Comparison of ENCODE assay signal across 9 mouse cellular contexts in the genomic region with DNA sequence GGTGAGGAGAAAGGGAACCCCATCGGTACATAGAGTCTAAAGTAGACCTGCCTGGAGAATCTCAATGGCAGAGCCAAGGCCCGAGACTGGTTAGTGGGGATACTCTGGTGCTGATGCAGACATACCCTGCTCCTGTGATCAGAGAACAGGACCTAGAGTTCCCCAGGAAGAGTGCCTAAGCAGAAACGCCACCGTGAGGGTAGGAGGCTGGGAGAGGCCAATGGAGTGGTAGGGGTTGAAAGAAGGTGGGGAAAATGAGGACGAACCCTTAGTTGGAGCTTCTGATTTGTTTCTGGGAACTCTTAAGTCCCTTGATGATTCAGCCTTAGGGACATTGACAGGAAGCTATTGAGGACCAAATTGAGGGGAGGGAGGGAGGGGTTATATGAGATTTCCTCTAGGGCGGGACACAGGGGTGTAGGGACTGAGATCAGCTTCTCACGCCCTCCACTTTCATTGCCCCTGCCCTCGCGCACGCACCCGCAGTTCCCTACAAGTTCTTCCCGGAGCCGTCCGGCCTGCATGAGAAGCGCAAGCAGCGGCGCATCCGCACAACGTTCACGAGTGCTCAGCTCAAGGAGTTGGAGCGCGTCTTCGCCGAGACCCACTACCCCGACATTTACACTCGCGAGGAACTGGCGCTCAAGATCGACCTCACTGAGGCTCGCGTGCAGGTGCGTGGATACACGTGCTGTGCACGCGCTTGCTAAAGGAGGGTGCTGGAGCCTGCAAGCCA. TPM values are rescaled to one million over a fixed set of nuclear protein-coding genes. Genes with fewer than 3 reads are reported as not detected.
DNase-seq lines count a peak whose midpoint lies in the region; ATAC-seq and TF ChIP-seq lines count a peak whose summit lies in the region.
"Had no signal": no experiment of that assay in that cellular context is flagged by ENCODE, and none has a peak within 500 bp of the region (broad histone marks: within the 10 kb centered on the region; RNA-seq: fewer than 3 reads in every experiment).

No protein-coding gene starts in this region.

- peaks cover 57% of the 10 kb centered on the region for H3K27me3 ChIP-seq in heart, embryonic 14.5 days (ENCODE audit: control insufficient read depth, insufficient read depth, low read length)
- H3K27me3 ChIP-seq in hindbrain, embryonic 11.5 days (ENCODE audit: control insufficient read depth, insufficient read depth, low read length) = peaks cover 68% of the 10 kb centered on the region
- peaks cover 67% of the 10 kb centered on the region for H3K27me3 ChIP-seq in midbrain, embryonic 16.5 days (ENCODE audit: control insufficient read depth, insufficient read depth, low read depth, low read length)
- H3K27me3 ChIP-seq: Patski had no signal

- intact Hi-C loops in heart, postnatal 36 days (cut with DNase I) = loop anchor here (5.0 kb wide), 1 partner anchor 138 kb away; no protein-coding TSS in a partner anchor

- no peak for ATAC-seq in heart, embryonic 14.5 days (ENCODE audit: insufficient number of reproducible peaks, insufficient read depth, low FRiP score, low read depth)
- ATAC-seq in hindbrain, embryonic 11.5 days (ENCODE audit: low FRiP score) = no peak
- ATAC-seq in midbrain, embryonic 16.5 days = no peak
- no peak for ATAC-seq in inflammation-experienced regulatory T-cells, adult 6 months
- ATAC-seq: Patski had no signal

- peak overlapping the region; percentile 15 to 50 for H3K4me3 ChIP-seq in heart, embryonic 14.5 days (ENCODE audit: control insufficient read depth in 1 of 2, insufficient read depth in 1 of 2, low read depth in 1 of 2, low read length in 2 of 2)
- peak overlapping the region; percentile 46 for H3K4me3 ChIP-seq in bone marrow macrophage, adult 2 months (ENCODE audit: insufficient read depth, low read length)
- peak overlapping the region; percentile 21 for H3K4me3 ChIP-seq in hindbrain, embryonic 11.5 days (ENCODE audit: low read depth, low read length)
- peak overlapping the region; percentile 35 for H3K4me3 ChIP-seq in midbrain, embryonic 16.5 days (ENCODE audit: low read depth, low read length)

- no peak for DNase-seq in heart, postnatal 36 days
- peak; percentile 36 for DNase-seq in hindbrain, embryonic 11.5 days (ENCODE audit: low spot score)
- no peak for DNase-seq in layer of hippocampus, postnatal 36 days
- DNase-seq in layer of hippocampus, postnatal 14 days (ENCODE audit: low spot score in 2 of 2) = no peak

- H3K4me1 ChIP-seq in heart, embryonic 14.5 days (ENCODE audit: control insufficient read depth in 2 of 2, insufficient read depth in 2 of 2, low read length in 2 of 2) = peaks cover 9 to 31% of the 10 kb centered on the region in 2 experiments
- H3K4me1 ChIP-seq in bone marrow macrophage, adult 2 months (ENCODE audit: control insufficient read depth, insufficient read depth, low read length) = peaks cover 3% of the 10 kb centered on the region; the same call in 1 of the 2 replicates
- H3K4me1 ChIP-seq in hindbrain, embryonic 11.5 days (replicated peaks; ENCODE audit: control insufficient read depth, insufficient read depth, low read length) = peaks cover 5% of the 10 kb centered on the region; the same call in 1 of the 2 replicates
- H3K4me1 ChIP-seq in midbrain, embryonic 16.5 days (ENCODE audit: control insufficient read depth, insufficient read depth, low read length) = peaks cover 17% of the 10 kb centered on the region

- H3K36me3 ChIP-seq in heart, embryonic 14.5 days (ENCODE audit: control insufficient read depth, insufficient read depth, low read length) = peaks cover 25% of the 10 kb centered on the region
- no peaks in the 10 kb centered on the region for H3K36me3 ChIP-seq in hindbrain, embryonic 11.5 days (ENCODE audit: control insufficient read depth, insufficient read depth, low read length)
- no peaks in the 10 kb centered on the region for H3K36me3 ChIP-seq in midbrain, embryonic 16.5 days (ENCODE audit: control insufficient read depth, insufficient read depth, low read length)

- no peak for TF ChIP-seq CTCF in bone marrow macrophage, adult 2 months (IDR thresholded peaks at IDR 0.05; ENCODE audit: low read depth, low read length)

- no peaks in the 10 kb centered on the region for H3K9me3 ChIP-seq in heart, embryonic 14.5 days (ENCODE audit: control insufficient read depth, low read length)
- no peaks in the 10 kb centered on the region for H3K9me3 ChIP-seq in hindbrain, embryonic 11.5 days (ENCODE audit: control insufficient read depth, low read length)
- H3K9me3 ChIP-seq in midbrain, embryonic 16.5 days (replicated peaks; ENCODE audit: control insufficient read depth, low read length, poor library complexity, severe bottlenecking) = no peaks in the 10 kb centered on the region

- peak overlapping the region; percentile 92 for H3K4me2 ChIP-seq in heart, embryonic 14.5 days (ENCODE audit: low read length)
- peak overlapping the region; percentile 28 for H3K4me2 ChIP-seq in hindbrain, embryonic 11.5 days (replicated peaks; ENCODE audit: low read depth, low read length)
- peak overlapping the region; percentile 73 for H3K4me2 ChIP-seq in midbrain, embryonic 16.5 days (ENCODE audit: low read length)

- 3% methylated on average over 35 of the region's 35 CpGs for WGBS in heart, embryonic 14.5 days
- 4% methylated on average over 35 of the region's 35 CpGs for WGBS in hindbrain, embryonic 11.5 days
- WGBS in midbrain, embryonic 16.5 days = 4% methylated on average over 35 of the region's 35 CpGs

- H3K27ac ChIP-seq in heart, embryonic 14.5 days (replicated peaks in 1 of 2; ENCODE audit: control insufficient read depth in 1 of 2, insufficient read depth in 1 of 2, low read depth in 2 of 2, low read length in 2 of 2) = no peak overlapping the region
- H3K27ac ChIP-seq in bone marrow macrophage, adult 2 months (ENCODE audit: insufficient read depth, low read depth, low read length) = no peak overlapping the region
- H3K27ac ChIP-seq in hindbrain, embryonic 11.5 days (ENCODE audit: low read depth, low read length) = no peak overlapping the region
- no peak overlapping the region for H3K27ac ChIP-seq in midbrain, embryonic 16.5 days (ENCODE audit: low read length)

- TF ChIP-seq POLR2A in bone marrow macrophage, adult 2 months (IDR thresholded peaks at IDR 0.05; ENCODE audit: borderline replicate concordance, low read depth, low read length) = no peak

- H3K9ac ChIP-seq in heart, embryonic 14.5 days (ENCODE audit: low read length) = no peak overlapping the region
- H3K9ac ChIP-seq in hindbrain, embryonic 11.5 days (ENCODE audit: low read depth, low read length) = no peak overlapping the region
- 0 out of 2 replicates have a peak overlapping the region, but pooled peaks have one; percentile 25 for H3K9ac ChIP-seq in midbrain, embryonic 16.5 days (ENCODE audit: low read depth, low read length)

RNA-seq across cellular contexts. Expression of a gene that starts 2.4 kb away (rescaled TPM):
- 1.2 TPM in 1 of 2 replicates, not detected in the other for polyA plus RNA-seq in heart, embryonic 14.5 days (2014; fragmentation: Nextera tagmentation; extraction: Ambion mirVana)
- total RNA-seq in heart, postnatal 36 days (2021) = under 1 TPM; 0.33 to 0.36 TPM
- polyA plus RNA-seq in bone marrow macrophage, adult 2 months (2012; ENCODE audit: insufficient read depth, insufficient read length, missing spikeins) = not detected in 2 replicates
- polyA plus RNA-seq in hindbrain, embryonic 11.5 days (2014; fragmentation: Nextera tagmentation; extraction: Ambion mirVana) = 5.2 and 6.3 TPM in 2 replicates
- 0.21 TPM in 1 of 2 replicates, not detected in the other for polyA plus RNA-seq in midbrain, embryonic 16.5 days (2015; fragmentation: Nextera tagmentation; extraction: Ambion mirVana)
- not detected for polyA plus RNA-seq in inflammation-experienced regulatory T-cells, adult 6 months (2017; shearing (Covaris generic))
- not detected for total RNA-seq in layer of hippocampus, postnatal 36 days (2021)
- not detected for total RNA-seq in layer of hippocampus, postnatal 14 days (2021)
- polyA plus RNA-seq: Patski had no signal

RNA-seq across cellular contexts. Expression of a gene that starts 17.6 kb away (rescaled TPM):
- polyA plus RNA-seq in heart, embryonic 14.5 days (2014; fragmentation: Nextera tagmentation; extraction: Ambion mirVana) = 32.1 and 34.9 TPM in 2 replicates
- total RNA-seq in heart, postnatal 36 days (2021) = 100 to 1,000 TPM; 130 to 163 TPM
- polyA plus RNA-seq in bone marrow macrophage, adult 2 months (2012; ENCODE audit: insufficient read depth, insufficient read length, missing spikeins) = 114 and 115 TPM in 2 replicates
- polyA plus RNA-seq in hindbrain, embryonic 11.5 days (2014; fragmentation: Nextera tagmentation; extraction: Ambion mirVana) = 22.5 and 25.2 TPM in 2 replicates
- polyA plus RNA-seq in midbrain, embryonic 16.5 days (2015; fragmentation: Nextera tagmentation; extraction: Ambion mirVana) = 4.2 and 10.2 TPM in 2 replicates
- 1 to 10 TPM; 2.2 to 5.1 (median 4.0) TPM for polyA plus RNA-seq in inflammation-experienced regulatory T-cells, adult 6 months (2017; shearing (Covaris generic))
- total RNA-seq in layer of hippocampus, postnatal 36 days (2021) = 10 to 100 TPM; 28.7 to 29.2 TPM
- 10 to 100 TPM; 32.9 to 36.0 TPM for total RNA-seq in layer of hippocampus, postnatal 14 days (2021)

RNA-seq across cellular contexts. Expression of a gene that starts 36.5 kb away (rescaled TPM):
- polyA plus RNA-seq in heart, embryonic 14.5 days (2014; fragmentation: Nextera tagmentation; extraction: Ambion mirVana) = 0.69 and 1.0 TPM in 2 replicates
- 1 to 10 TPM; 5.2 to 7.9 TPM for total RNA-seq in heart, postnatal 36 days (2021)
- polyA plus RNA-seq in bone marrow macrophage, adult 2 months (2012; ENCODE audit: insufficient read depth, insufficient read length, missing spikeins) = 379 and 471 TPM in 2 replicates
- 0.73 and 2.1 TPM in 2 replicates for polyA plus RNA-seq in hindbrain, embryonic 11.5 days (2014; fragmentation: Nextera tagmentation; extraction: Ambion mirVana)
- polyA plus RNA-seq in midbrain, embryonic 16.5 days (2015; fragmentation: Nextera tagmentation; extraction: Ambion mirVana) = 1.0 and 1.1 TPM in 2 replicates
- polyA plus RNA-seq in inflammation-experienced regulatory T-cells, adult 6 months (2017; shearing (Covaris generic)) = not detected
- not detected for total RNA-seq in layer of hippocampus, postnatal 36 days (2021)
- total RNA-seq in layer of hippocampus, postnatal 14 days (2021) = 1 to 10 TPM in 1 of 2 experiments, under 1 TPM in 1; 0.90 to 1.1 TPM
- polyA plus RNA-seq: Patski had no signal

RNA-seq across cellular contexts. Expression of a gene that starts 43.1 kb away (rescaled TPM):
- polyA plus RNA-seq in heart, embryonic 14.5 days (2014; fragmentation: Nextera tagmentation; extraction: Ambion mirVana) = 52.0 and 53.2 TPM in 2 replicates
- 10 to 100 TPM; 20.2 TPM for total RNA-seq in heart, postnatal 36 days (2021)
- 103 and 112 TPM in 2 replicates for polyA plus RNA-seq in bone marrow macrophage, adult 2 months (2012; ENCODE audit: insufficient read depth, insufficient read length, missing spikeins)
- 90.2 and 91.3 TPM in 2 replicates for polyA plus RNA-seq in hindbrain, embryonic 11.5 days (2014; fragmentation: Nextera tagmentation; extraction: Ambion mirVana)
- polyA plus RNA-seq in midbrain, embryonic 16.5 days (2015; fragmentation: Nextera tagmentation; extraction: Ambion mirVana) = 71.6 and 79.9 TPM in 2 replicates
- polyA plus RNA-seq in inflammation-experienced regulatory T-cells, adult 6 months (2017; shearing (Covaris generic)) = 10 to 100 TPM; 43.6 to 59.7 (median 52.5) TPM
- total RNA-seq in layer of hippocampus, postnatal 36 days (2021) = 10 to 100 TPM; 27.9 to 30.1 TPM
- total RNA-seq in layer of hippocampus, postnatal 14 days (2021) = 10 to 100 TPM; 31.7 to 35.3 TPM

RNA-seq across cellular contexts. Expression of a gene that starts 50.1 kb away (rescaled TPM):
- polyA plus RNA-seq in heart, embryonic 14.5 days (2014; fragmentation: Nextera tagmentation; extraction: Ambion mirVana) = 5.0 and 6.5 TPM in 2 replicates
- under 1 TPM; 0.27 to 0.33 TPM for total RNA-seq in heart, postnatal 36 days (2021)
- 1.6 and 1.7 TPM in 2 replicates for polyA plus RNA-seq in bone marrow macrophage, adult 2 months (2012; ENCODE audit: insufficient read depth, insufficient read length, missing spikeins)
- polyA plus RNA-seq in hindbrain, embryonic 11.5 days (2014; fragmentation: Nextera tagmentation; extraction: Ambion mirVana) = 11.5 and 12.1 TPM in 2 replicates
- 23.7 and 24.2 TPM in 2 replicates for polyA plus RNA-seq in midbrain, embryonic 16.5 days (2015; fragmentation: Nextera tagmentation; extraction: Ambion mirVana)
- polyA plus RNA-seq in inflammation-experienced regulatory T-cells, adult 6 months (2017; shearing (Covaris generic)) = not detected
- total RNA-seq in layer of hippocampus, postnatal 36 days (2021) = 1 to 10 TPM in 1 of 2 experiments, under 1 TPM in 1; 0.62 to 4.9 TPM
- 10 to 100 TPM in 1 of 2 experiments, 1 to 10 TPM in 1; 4.4 to 35.6 TPM for total RNA-seq in layer of hippocampus, postnatal 14 days (2021)

Comparison
In these comparisons a context has a peak if more than half of its experiments do, and no peak if none do; other contexts are left out.
1. H3K4me2 ChIP-seq: peak in every context shown above with its lines; median percentile 92 in heart, embryonic 14.5 days; 73 in midbrain, embryonic 16.5 days; 28 in hindbrain, embryonic 11.5 days.
2. RNA of a gene that starts 36.5 kb away (polyA plus RNA-seq): 379 to 471 TPM in bone marrow macrophage, adult 2 months; 0.73 to 2.1 TPM in hindbrain, embryonic 11.5 days, 1.0 to 1.1 TPM in midbrain, embryonic 16.5 days, 0.69 to 1.0 TPM in heart, embryonic 14.5 days and not detected in inflammation-experienced regulatory T-cells, adult 6 months; every median in the first group is over 100 times any median in the second.
3. Peak in every context shown above with its lines, with median percentiles within 50 percentile points of each other: H3K4me3 ChIP-seq.